Mouse (Mus musculus): ENCODE data around the gene Pex14.

GRCm38 (mm10) chr4:149091364-149091763, 8.3 kb downstream of the Pex14 start:
- TF ChIP-seq CTCF (IDR thresholded peaks at IDR 0.05; ENCODE audit: low read depth) (no peak), EP300 (optimal IDR thresholded peaks at IDR 0.05) (no peak)

All from stomach, postnatal 0 days (tissue).